Mouse (Mus musculus) adrenal gland, postnatal 10 days (tissue): Measurements from ENCODE around the gene Il17a. TPM values are rescaled to one million over a fixed set of nuclear protein-coding genes. Genes with fewer than 3 reads are reported as not detected.

Experiments
- microRNA-seq: library from miRNA; unstranded; fragments of <30 nt; microRNA quantifications from one replicate; pipeline ENCODE4 v1.2.0, GENCODE M21; 2021
- total RNA-seq, 2 experiments: library from RNA; stranded (reverse); gene quantifications; 2 replicates each; pipeline ENCODE4 v1.2.3; 2021

Gene Il17a
- total RNA-seq, 2 experiments from 2014 or later: not detected

Small RNAs within 50 kb of the gene (microRNA-seq; reads per million reads assigned to microRNA genes)
- gene Mir133b: 6.5 reads per million, percentile 8 among the genes with 10 or more reads in this experiment

Other genes with a start within 250 kb of the Il17a start
- gene Pkhd1, start 112.8 kb upstream of the Il17a start, total RNA-seq: 1 to 10 TPM in 1 of 2 experiments, under 1 TPM in 1; 0.39 to 1.1 TPM
- not detected for gene Il17f, start 59.7 kb downstream of the Il17a start, total RNA-seq
- 10 to 100 TPM; 40.3 to 54.6 TPM for gene Mcm3, start 89.4 kb downstream of the Il17a start, total RNA-seq
- 10 to 100 TPM; 20.7 to 22.4 TPM for gene Paqr8, start 159.7 kb downstream of the Il17a start, total RNA-seq
- 1 to 10 TPM; 1.5 to 3.2 TPM for gene Efhc1, start 220.7 kb downstream of the Il17a start, total RNA-seq